Mouse (Mus musculus): Measurements from ENCODE around the gene Ccnd1.
A peak's percentile ranks its signal among the peaks of the same experiment; 100 is the strongest.

Gene Ccnd1

GRCm38 (mm10) chr7:144939344-144940002, at the start of gene Ccnd1:
Gene Ccnd1 (minus strand): TSS chr7:144939925.
- DNase-seq: peak; percentile 83

GRCm38 (mm10) chr7:144988856-144989255, 49.1 kb upstream of the Ccnd1 start:
- no peak for DNase-seq

GRCm38 (mm10) chr7:144985100-144985499, 45.4 kb upstream of the Ccnd1 start:
- DNase-seq: no peak

- no peak for DNase-seq
Measured at GRCm38 (mm10) chr7:144982358-144983110, 42.8 kb upstream of the Ccnd1 start.

- DNase-seq: peak; percentile 61
Measured at GRCm38 (mm10) chr7:144981426-144982079, 41.8 kb upstream of the Ccnd1 start.

- DNase-seq: peak; percentile 69
Measured at GRCm38 (mm10) chr7:144979814-144980213, 40.1 kb upstream of the Ccnd1 start.

- no peak for DNase-seq
Measured at GRCm38 (mm10) chr7:144977121-144977520, 37.4 kb upstream of the Ccnd1 start.

- peak; percentile 60 for DNase-seq
Measured at GRCm38 (mm10) chr7:144973461-144973860, 33.7 kb upstream of the Ccnd1 start.

- no peak for DNase-seq
Measured at GRCm38 (mm10) chr7:144971769-144972168, 32.0 kb upstream of the Ccnd1 start.

- peak; percentile 8 for DNase-seq
Measured at GRCm38 (mm10) chr7:144970997-144971768, 31.5 kb upstream of the Ccnd1 start.

- no peak for DNase-seq
Measured at GRCm38 (mm10) chr7:144965893-144966292, 26.2 kb upstream of the Ccnd1 start.

GRCm38 (mm10) chr7:144964316-144964715, 24.6 kb upstream of the Ccnd1 start:
- DNase-seq: no peak

- no peak for DNase-seq
Measured at GRCm38 (mm10) chr7:144963911-144964310, 24.2 kb upstream of the Ccnd1 start.

- no peak for DNase-seq
Measured at GRCm38 (mm10) chr7:144958509-144959395, 19.0 kb upstream of the Ccnd1 start.

GRCm38 (mm10) chr7:144943254-144943653, 3.5 kb upstream of the Ccnd1 start:
- peak; percentile 82 for DNase-seq

- DNase-seq: peak; percentile 18
Measured at GRCm38 (mm10) chr7:144942744-144943135, 3.0 kb upstream of the Ccnd1 start.

GRCm38 (mm10) chr7:144942071-144942743, 2.5 kb upstream of the Ccnd1 start:
- DNase-seq: peak; percentile 39

GRCm38 (mm10) chr7:144941242-144941831, 1.6 kb upstream of the Ccnd1 start:
- DNase-seq: peak; percentile 94

GRCm38 (mm10) chr7:144940585-144940984, 860 bp upstream of the Ccnd1 start:
- no peak for DNase-seq

- DNase-seq: peak; percentile 40
Measured at GRCm38 (mm10) chr7:144940003-144940571, 362 bp upstream of the Ccnd1 start.

Measured in lung, postnatal 10 days (tissue).